Mouse (Mus musculus) kidney, postnatal 0 days (tissue): ENCODE results near the gene Slc6a14. TPM values are rescaled to one million over a fixed set of nuclear protein-coding genes. Genes with fewer than 3 reads are reported as not detected.

Experiments
- ATAC-seq: fragments of 200-750 bp; cut with Nextera tagmentation; replicated peaks from 2 replicates; pipeline ENCODE4 v1.8.0; 2017; ENCODE audit warnings: low read depth, moderate number of reproducible peaks, moderate TSS enrichment, moderate library complexity; ENCODE audit not compliant: low FRiP score
- DNase-seq: peaks from one replicate; pipeline ENCODE4 v3.0.0-alpha.2; 2016; ENCODE audit warnings: low spot score
- H3K27ac ChIP-seq: fragments of 300-500 bp; sonication (generic); 2 replicates; pipeline ENCODE4 v1.5.1; 2014; ENCODE audit warnings: mild to moderate bottlenecking
- H3K27me3 ChIP-seq: fragments of 300-500 bp; sonication (generic); 2 replicates; pipeline ENCODE4 v1.6.1; 2014; ENCODE audit warnings: low read length, mixed read lengths; ENCODE audit not compliant: insufficient read depth
- H3K36me3 ChIP-seq: fragments of 300-500 bp; sonication (generic); 2 replicates; pipeline ENCODE4 v1.6.1; 2014; ENCODE audit warnings: low read length, mixed read lengths; ENCODE audit not compliant: insufficient read depth
- H3K4me1 ChIP-seq: fragments of 300-500 bp; sonication (generic); replicated peaks from 2 replicates; pipeline ENCODE4 v1.6.1; 2014; ENCODE audit warnings: antibody characterized with exemption, low read length, mixed read lengths; ENCODE audit not compliant: insufficient read depth
- H3K4me2 ChIP-seq: fragments of 300-500 bp; sonication (generic); 2 replicates; pipeline ENCODE4 v1.6.1; 2014; ENCODE audit warnings: mild to moderate bottlenecking, low read length, moderate library complexity, mixed read lengths
- H3K4me3 ChIP-seq: fragments of 300-500 bp; sonication (generic); replicated peaks from 2 replicates; pipeline ENCODE4 v1.5.1; 2014; ENCODE audit warnings: low read depth, low read length
- H3K9ac ChIP-seq: fragments of 300-500 bp; sonication (generic); 2 replicates; pipeline ENCODE4 v1.6.1; 2014; ENCODE audit warnings: low read depth, low read length
- H3K9me3 ChIP-seq: fragments of 300-500 bp; sonication (generic); replicated peaks from 2 replicates; pipeline ENCODE4 v1.6.1; 2016; ENCODE audit warnings: low read length, inconsistent platforms, mixed read lengths
- CTCF ChIP-seq: IDR thresholded peaks from 2 replicates; pipeline ENCODE4 v1.5.1; 2016; ENCODE audit warnings: antibody characterized with exemption, low read depth, mild to moderate bottlenecking, moderate library complexity
- WGBS: fragments of 180-500 bp; shearing (Covaris S2); extraction: QIAGEN DNeasy Blood & Tissue Kit; methylation state at CpG from one replicate; pipeline ENCODE4 v1.1.7; 2014; 5-methylcytosine and 5-hydroxymethylcytosine counted together
- polyA plus RNA-seq: library from polyadenylated mRNA; unstranded; fragments of >200 nt; fragmentation: Nextera tagmentation; extraction: Ambion mirVana; gene quantifications from 2 replicates; pipeline ENCODE4 v1.2.1, GENCODE M21; 2015

The Slc6a14 gene
- polyA plus RNA-seq, 1 experiment from 2014 or later = 0.14 TPM

DNA sequence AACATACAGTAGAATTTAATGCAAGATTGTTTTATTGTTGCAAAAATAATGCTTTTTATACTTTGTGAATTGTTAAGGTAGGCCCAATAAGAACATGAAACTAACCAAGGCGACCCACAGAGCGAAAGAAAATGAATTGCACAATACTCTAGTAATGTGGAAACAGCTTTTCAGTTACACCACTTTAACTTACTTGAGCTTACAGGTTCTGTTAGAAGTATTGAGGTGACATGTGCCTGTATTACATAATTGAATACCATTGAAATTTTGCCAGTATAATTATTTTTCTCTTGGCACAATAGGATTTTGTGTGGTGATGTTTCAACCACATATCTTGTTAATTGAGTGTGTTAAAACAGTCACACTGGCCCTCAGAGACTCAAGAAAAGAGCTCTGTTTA is 2.2 kb downstream of the Slc6a14 start:
- Histone ChIP-seq H3K4me2 (no peak overlapping the region), H3K27ac (no peak overlapping the region), H3K27me3 (no peaks in the 10 kb centered on the region), H3K36me3 (no peaks in the 10 kb centered on the region), H3K9me3 (no peaks in the 10 kb centered on the region), H3K9ac (no peak overlapping the region), H3K4me3 (no peak overlapping the region), H3K4me1 (no peaks in the 10 kb centered on the region)
- ATAC-seq (no peak), DNase-seq (no peak)
- 91% methylated on average over 2 of the region's 2 CpGs for WGBS
- TF ChIP-seq CTCF = no peak

DNA sequence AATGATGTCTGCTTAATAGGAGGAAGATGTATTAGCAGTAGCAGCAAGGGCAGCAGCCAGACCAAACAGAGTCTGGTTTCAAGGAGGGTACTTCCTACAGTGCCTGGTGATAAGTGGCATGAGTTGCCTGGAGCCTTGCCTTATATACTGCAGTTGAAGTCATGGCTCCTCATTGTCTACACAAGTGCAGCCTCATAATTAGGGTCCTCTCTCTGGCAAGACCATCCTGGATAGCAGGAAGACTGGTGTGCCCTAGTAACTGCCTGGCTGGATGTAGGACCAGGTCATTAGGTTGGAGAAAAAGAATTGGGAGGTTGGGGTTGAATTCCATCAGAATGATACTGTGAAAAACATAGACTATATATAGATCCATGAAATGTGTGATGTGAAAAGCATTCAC is 30.3 kb downstream of the Slc6a14 start, which contains the start of gene Gm28269:
TSS of gene Gm28269 (minus strand) at position 101 of the 400 bp plus-strand sequence.
- no peak for DNase-seq
- TF ChIP-seq CTCF = no peak
- Histone ChIP-seq H3K27me3 (no peaks in the 10 kb centered on the region), H3K4me2 (no peak within 1 kb of the TSS), H3K36me3 (no peaks in the 10 kb centered on the region), H3K27ac (no peak within 1 kb of the TSS), H3K9ac (no peak within 1 kb of the TSS), H3K4me3 (no peak within 1 kb of the TSS), H3K9me3 (no peaks in the 10 kb centered on the region), H3K4me1 (no peaks in the 10 kb centered on the region)
- ATAC-seq = no peak

Other genes starting within 250 kb of the Slc6a14 start
- 33.0 and 35.4 TPM in 2 replicates for gene Agtr2, start 230.4 kb upstream of the Slc6a14 start, polyA plus RNA-seq
- gene Gm28269, start 30.2 kb downstream of the Slc6a14 start, polyA plus RNA-seq = not detected in 2 replicates